Mouse (Mus musculus) lung, postnatal 0 days (tissue): ENCODE results near the gene 9430038I01Rik. TPM values are rescaled to one million over a fixed set of nuclear protein-coding genes. Genes with fewer than 3 reads are reported as not detected.
A peak's percentile ranks its signal among the peaks of the same experiment; 100 is the strongest.

Source experiments
- ATAC-seq: fragments of 200-750 bp; cut with Nextera tagmentation; 2 replicates; pipeline ENCODE4 v1.8.0; 2017; ENCODE audit warnings: moderate library complexity
- DNase-seq: peaks from one replicate; pipeline ENCODE4 v3.0.0-alpha.2; 2016; ENCODE audit warnings: low spot score
- H3K27ac ChIP-seq: fragments of 300-500 bp; sonication (generic); 2 replicates; pipeline ENCODE4 v1.5.1; 2014; ENCODE audit warnings: antibody characterized with exemption, mild to moderate bottlenecking, low read length, mixed read lengths
- H3K27me3 ChIP-seq: fragments of 300-500 bp; sonication (generic); replicated peaks from 2 replicates; pipeline ENCODE4 v1.6.1; 2014; ENCODE audit warnings: low read length, mixed read lengths; ENCODE audit not compliant: insufficient read depth
- H3K36me3 ChIP-seq: fragments of 300-500 bp; sonication (generic); 2 replicates; pipeline ENCODE4 v1.6.1; 2014; ENCODE audit warnings: low read length, mixed read lengths; ENCODE audit not compliant: insufficient read depth
- H3K4me1 ChIP-seq: fragments of 300-500 bp; sonication (generic); 2 replicates; pipeline ENCODE4 v1.6.1; 2014; ENCODE audit warnings: antibody characterized with exemption, low read depth, low read length, mixed read lengths; ENCODE audit not compliant: insufficient read depth
- H3K4me2 ChIP-seq: fragments of 300-500 bp; sonication (generic); replicated peaks from 2 replicates; pipeline ENCODE4 v1.6.1; 2014; ENCODE audit warnings: low read depth, mild to moderate bottlenecking, low read length, moderate library complexity, mixed read lengths
- H3K4me3 ChIP-seq: fragments of 300-500 bp; sonication (generic); 2 replicates; pipeline ENCODE4 v1.5.1; 2014; ENCODE audit warnings: low read depth, low read length
- H3K9ac ChIP-seq: fragments of 300-500 bp; sonication (generic); replicated peaks from 2 replicates; pipeline ENCODE4 v1.6.1; 2014; ENCODE audit warnings: low read depth, mild to moderate bottlenecking
- H3K9me3 ChIP-seq: fragments of 300-500 bp; sonication (generic); 2 replicates; pipeline ENCODE4 v1.6.1; 2016; ENCODE audit warnings: low read length, mixed read lengths
- CTCF ChIP-seq: IDR thresholded peaks from 2 replicates; pipeline ENCODE4 v1.5.1; 2016; ENCODE audit warnings: antibody characterized with exemption, mild to moderate bottlenecking
- EP300 ChIP-seq: IDR thresholded peaks from 2 replicates; pipeline ENCODE4 v1.6.1; 2016; ENCODE audit warnings: antibody characterized with exemption, mild to moderate bottlenecking, control low read depth
- WGBS: fragments of 180-500 bp; shearing (Covaris S2); extraction: QIAGEN DNeasy Blood & Tissue Kit; methylation state at CpG from one replicate; pipeline ENCODE4 v1.1.7; 2014; 5-methylcytosine and 5-hydroxymethylcytosine counted together
- polyA plus RNA-seq: library from polyadenylated mRNA; unstranded; fragments of >200 nt; fragmentation: Nextera tagmentation; extraction: Ambion mirVana; gene quantifications from 2 replicates; pipeline ENCODE4 v1.2.1, GENCODE M21; 2015

9430038I01Rik gene
- polyA plus RNA-seq, 1 experiment from 2014 or later = 20.8 TPM

GRCm38 (mm10) chr7:137346068-137346467 lies 64.5 kb downstream of the 9430038I01Rik start:
- Histone ChIP-seq H3K4me1 (no peaks in the 10 kb centered on the region), H3K4me2 (no peak overlapping the region), H3K9ac (no peak overlapping the region), H3K9me3 (no peaks in the 10 kb centered on the region), H3K27me3 (no peaks in the 10 kb centered on the region), H3K27ac (no peak overlapping the region), H3K4me3 (no peak overlapping the region), H3K36me3 (no peaks in the 10 kb centered on the region)
- ATAC-seq = peak; percentile 50; the same call in 1 of the 2 replicates
- TF ChIP-seq CTCF = no peak
- no peak for TF ChIP-seq EP300
- DNase-seq = peak; percentile 43
- WGBS = 41% methylated on average over 10 of the region's 10 CpGs

- DNase-seq (no peak), ATAC-seq (no peak)
- Histone ChIP-seq H3K4me3 (no peak overlapping the region), H3K36me3 (no peaks in the 10 kb centered on the region), H3K27me3 (no peaks in the 10 kb centered on the region), H3K27ac (no peak overlapping the region), H3K4me1 (no peaks in the 10 kb centered on the region), H3K9me3 (no peaks in the 10 kb centered on the region), H3K9ac (no peak overlapping the region), H3K4me2 (no peak overlapping the region)
- 78% methylated on average over 2 of the region's 2 CpGs for WGBS
- no peak for TF ChIP-seq EP300
- no peak for TF ChIP-seq CTCF
These were observed 76.6 kb downstream of the 9430038I01Rik start for GRCm38 (mm10) chr7:137333951-137334350.

Other genes starting within 250 kb of the 9430038I01Rik start
- gene Ebf3, start 96.3 kb downstream of the 9430038I01Rik start, polyA plus RNA-seq = not detected in 2 replicates
- gene Glrx3, start 26.9 kb upstream of the 9430038I01Rik start, polyA plus RNA-seq = 110 and 113 TPM in 2 replicates